Mouse (Mus musculus) cerebellum, adult 2 months (tissue): ENCODE data around the gene Tas1r2.
A peak's percentile ranks its signal among the peaks of the same experiment; 100 is the strongest.

Source experiments
- CTCF ChIP-seq: fragments of 200-500 bp; IDR thresholded peaks from 2 replicates; pipeline ENCODE4 v1.5.1; 2011; ENCODE audit warnings: low read depth, mild to moderate bottlenecking, control low read depth, low read length, moderate library complexity, borderline replicate concordance; ENCODE audit not compliant: insufficient read depth
- POLR2A ChIP-seq: fragments of 200-500 bp; IDR thresholded peaks from 2 replicates; pipeline ENCODE4 v1.6.1; 2011; ENCODE audit warnings: low read length, control low read depth, borderline replicate concordance; ENCODE audit not compliant: insufficient read depth

DNA sequence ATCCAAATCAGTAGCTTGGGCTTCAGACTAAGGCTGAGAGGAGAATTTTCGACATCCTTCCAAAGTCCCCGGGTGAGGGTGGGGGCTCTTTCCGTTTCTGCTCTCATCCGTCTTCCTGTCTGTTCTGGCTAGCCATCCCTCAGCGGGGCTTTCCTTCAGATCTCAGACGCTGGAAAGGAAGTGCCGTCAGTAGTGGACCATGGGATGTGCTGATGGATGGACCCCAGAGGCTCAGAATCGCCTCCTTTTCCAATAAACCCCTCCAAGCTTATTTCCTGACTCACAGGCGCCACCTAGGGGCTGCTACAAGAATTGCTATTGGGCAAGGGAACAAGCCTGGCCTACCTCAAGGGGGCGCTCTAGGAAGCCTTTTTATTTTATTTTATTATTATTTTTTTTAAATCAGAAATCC is 41.8 kb upstream of the Tas1r2 start:
- TF ChIP-seq POLR2A (no peak), CTCF (peak; percentile 88)
